Mouse (Mus musculus) 3T3-L1 (cell line): ENCODE data around the gene Clip3.

Experiments
- DNase-seq: peaks from one replicate; pipeline ENCODE4 v3.0.0-alpha.2; 2015; ENCODE audit warnings: low read depth, low spot score

The Clip3 gene

GRCm38 (mm10) chr7:30291215-30292131 is at the start of gene Clip3:
TSS of gene Clip3 (plus strand) at chr7:30291728.
- DNase-seq: peak; percentile 69

DNA sequence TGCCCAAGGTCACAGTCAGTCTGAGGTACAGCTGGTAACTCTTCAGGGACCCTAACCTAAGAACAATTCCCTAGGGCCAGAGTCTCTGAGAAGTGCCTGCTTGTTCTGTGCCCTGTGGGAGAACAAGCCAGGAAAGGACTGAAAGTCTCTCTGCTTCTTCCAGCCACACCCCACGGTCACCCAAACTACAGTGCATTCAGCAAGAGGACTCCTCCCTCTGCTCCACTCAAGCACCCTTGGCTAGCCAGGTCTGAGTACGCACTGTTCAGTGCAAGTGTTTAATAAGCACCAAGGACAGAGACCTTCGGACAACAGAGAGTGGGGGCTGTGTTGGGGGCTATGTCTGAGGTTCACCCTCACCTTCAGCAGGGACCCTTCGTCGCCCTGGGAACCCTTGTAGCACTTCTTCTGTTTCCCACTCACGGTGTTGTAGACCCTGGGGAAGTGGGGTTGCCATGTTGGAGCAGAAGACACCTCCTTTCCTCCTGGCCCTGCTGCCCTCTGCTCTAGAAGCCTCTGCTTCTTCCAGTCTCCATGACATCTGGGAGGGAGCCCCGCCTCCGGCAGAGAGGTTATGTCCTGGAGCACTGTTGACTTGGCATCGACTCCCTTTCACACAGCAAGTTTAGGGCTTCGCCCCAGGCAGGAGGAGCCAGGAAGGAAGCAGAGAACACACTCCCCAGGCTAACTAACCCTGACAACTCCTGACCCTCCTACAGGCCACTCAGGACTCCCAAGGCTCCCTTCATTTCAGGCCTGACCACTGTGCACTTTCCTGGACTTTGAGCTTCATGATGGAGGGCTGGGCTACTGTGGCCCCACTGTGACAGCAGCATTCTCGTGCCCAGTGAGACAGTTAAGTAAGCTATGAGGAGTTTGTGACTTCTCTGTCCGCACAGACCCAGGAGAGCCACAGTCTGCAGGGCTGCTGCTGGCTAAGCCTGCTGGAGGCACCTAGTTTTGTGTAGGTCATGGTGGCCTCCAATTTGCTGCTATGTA is 39.3 kb upstream of the Clip3 start:
- DNase-seq: no peak

- DNase-seq: no peak
Measured at GRCm38 (mm10) chr7:30265041-30265440, 26.5 kb upstream of the Clip3 start.

GRCm38 (mm10) chr7:30265531-30265930 is 26.0 kb upstream of the Clip3 start:
- DNase-seq: no peak

- DNase-seq: no peak
Measured at GRCm38 (mm10) chr7:30265935-30266334, 25.6 kb upstream of the Clip3 start.

DNA sequence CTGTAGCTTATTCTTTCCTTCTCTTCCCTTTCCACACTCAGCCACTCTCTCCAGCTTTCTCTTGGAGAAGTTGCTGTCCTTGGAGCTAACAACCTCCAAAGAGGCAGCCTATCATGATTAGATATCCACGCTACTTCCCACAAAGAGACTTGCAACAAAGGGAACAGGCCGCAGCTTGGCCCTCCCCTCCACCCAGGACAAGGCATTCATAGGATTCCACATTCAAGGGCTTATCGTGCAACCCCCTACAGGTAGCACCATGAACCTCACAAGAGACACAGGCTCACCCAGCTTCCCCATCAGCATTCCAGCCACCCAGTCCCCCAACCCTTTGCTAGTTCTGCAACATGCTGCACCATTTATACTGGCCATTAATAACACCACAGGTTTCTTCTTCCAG is 24.7 kb upstream of the Clip3 start:
- no peak for DNase-seq

DNA sequence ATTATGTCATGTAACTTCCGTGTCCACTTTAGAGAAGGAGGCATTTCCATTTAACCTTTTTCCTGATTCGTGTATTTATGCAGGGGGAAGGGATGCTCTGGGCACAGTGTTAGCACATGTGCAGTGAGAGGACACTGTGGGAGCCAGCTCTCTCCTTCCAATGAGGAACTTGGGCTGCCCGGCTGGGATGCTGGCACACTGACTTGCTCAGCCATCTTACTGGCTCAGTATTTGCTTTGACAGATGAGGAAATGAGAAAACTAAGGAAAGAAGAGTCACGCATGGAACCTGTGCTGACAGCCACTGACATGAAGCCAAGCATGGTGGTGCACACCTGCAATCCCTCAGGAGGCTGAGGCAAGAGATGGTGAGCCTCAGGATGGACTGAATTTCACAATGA is 21.9 kb upstream of the Clip3 start:
- no peak for DNase-seq

DNA sequence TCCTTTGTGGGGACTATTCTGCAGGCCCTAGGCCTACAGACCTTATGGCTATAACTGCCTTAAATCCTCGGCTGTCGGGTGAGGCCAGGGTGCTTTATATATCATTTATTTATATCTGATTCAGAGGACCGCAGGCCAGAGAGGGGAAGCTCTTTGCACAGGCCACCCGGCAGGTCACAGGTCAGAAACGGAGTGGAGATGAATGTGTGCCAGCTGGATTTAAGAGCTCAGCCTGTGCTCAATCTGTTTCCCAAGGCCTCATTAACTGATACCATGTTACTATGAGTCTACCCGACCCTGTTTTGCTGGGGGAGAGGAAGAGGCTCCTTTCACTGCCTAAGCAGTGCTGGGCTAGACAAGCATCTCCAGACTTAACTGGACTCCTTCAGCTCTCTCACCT is 17.1 kb upstream of the Clip3 start:
- DNase-seq: no peak

DNA sequence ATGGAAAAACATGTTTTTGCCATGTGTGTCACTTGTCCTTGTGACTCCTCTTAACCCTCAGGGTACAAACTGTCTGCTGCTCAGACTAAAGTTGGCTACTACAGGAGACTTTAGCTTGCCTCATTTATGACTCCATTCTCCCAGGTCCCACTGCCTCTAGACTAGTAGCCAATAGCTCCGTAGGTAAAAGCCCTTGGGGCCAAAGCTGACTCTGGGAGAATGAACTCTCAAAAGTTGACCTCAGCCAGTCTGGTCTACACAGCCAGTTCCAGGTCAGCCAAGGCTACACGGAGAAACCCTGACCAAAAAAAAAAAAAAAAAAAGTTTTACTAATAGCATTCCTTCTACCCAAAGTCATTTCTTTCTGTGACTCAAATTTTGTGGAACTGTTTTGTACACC is 12.6 kb upstream of the Clip3 start:
- DNase-seq: peak; percentile 22

DNA sequence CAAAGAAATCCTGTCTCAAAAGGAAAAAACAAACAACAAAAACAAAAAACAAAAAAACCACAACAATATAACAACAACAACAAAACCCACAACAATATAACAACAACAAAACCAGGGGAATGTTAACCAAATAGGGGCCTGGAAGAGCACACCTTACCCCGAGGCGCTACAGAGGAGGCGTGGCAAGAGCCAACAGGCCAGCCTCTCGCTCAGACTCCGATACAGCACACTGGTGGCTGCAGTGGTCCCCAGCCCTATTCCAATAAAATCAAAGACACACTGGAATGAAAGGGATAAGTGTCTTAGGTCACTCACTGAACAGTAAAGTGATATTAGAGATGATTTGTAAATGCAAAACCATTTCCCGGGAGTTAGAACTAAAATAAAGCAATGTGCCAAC is 12.0 kb upstream of the Clip3 start:
- peak; percentile 72 for DNase-seq

GRCm38 (mm10) chr7:30279951-30280669 is 11.4 kb upstream of the Clip3 start, which contains the start of the genes Thap8 and Wdr62:
TSS of gene Thap8 (plus strand) at chr7:30280094.
TSS of gene Wdr62 (minus strand) at chr7:30280419.
- peak; percentile 95 for DNase-seq

DNA sequence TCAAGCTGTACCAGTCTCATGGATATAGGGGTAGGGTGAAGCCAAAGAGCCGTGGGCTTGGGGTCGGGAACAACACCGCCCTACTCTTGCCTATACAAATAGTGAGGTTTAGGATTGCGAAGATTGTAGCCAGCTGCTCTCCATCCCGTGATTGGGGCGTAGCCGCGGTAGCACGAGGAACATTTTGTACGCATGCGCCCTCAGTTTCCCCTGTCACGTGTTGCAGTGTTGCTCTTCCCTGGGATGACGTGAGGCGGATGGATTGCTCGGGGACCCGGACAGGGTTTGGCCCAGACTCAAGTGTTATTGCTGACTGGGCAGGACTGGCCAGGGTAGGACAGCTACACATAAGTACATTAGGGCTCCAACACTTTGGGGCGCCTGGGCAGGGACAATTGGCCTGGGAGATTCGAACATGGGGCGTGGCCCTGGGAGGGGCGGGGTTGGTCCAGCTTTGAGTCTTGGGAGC is 10.8 kb upstream of the Clip3 start:
- DNase-seq: peak; percentile 97

DNA sequence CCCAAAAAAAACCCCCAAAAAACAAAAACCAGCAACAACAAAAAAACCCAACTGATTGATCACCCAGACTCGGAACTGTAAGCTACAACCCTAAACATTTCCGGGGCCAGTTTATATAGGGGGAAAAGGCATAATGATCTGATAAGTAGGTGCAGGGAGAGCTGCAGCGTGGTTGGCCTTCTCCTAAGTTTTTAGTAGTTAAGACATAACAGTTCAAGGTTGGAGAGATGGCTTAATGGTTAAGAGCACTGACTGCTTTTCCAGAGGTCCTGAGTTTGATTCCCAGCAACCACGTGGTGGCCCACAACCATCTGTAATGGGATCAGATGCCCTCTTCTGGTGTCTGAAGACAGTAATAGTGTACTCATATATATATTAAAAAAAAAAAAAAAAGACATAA is 10.0 kb upstream of the Clip3 start:
- no peak for DNase-seq

- no peak for DNase-seq
Measured at GRCm38 (mm10) chr7:30282740-30283139, 8.8 kb upstream of the Clip3 start.

DNA sequence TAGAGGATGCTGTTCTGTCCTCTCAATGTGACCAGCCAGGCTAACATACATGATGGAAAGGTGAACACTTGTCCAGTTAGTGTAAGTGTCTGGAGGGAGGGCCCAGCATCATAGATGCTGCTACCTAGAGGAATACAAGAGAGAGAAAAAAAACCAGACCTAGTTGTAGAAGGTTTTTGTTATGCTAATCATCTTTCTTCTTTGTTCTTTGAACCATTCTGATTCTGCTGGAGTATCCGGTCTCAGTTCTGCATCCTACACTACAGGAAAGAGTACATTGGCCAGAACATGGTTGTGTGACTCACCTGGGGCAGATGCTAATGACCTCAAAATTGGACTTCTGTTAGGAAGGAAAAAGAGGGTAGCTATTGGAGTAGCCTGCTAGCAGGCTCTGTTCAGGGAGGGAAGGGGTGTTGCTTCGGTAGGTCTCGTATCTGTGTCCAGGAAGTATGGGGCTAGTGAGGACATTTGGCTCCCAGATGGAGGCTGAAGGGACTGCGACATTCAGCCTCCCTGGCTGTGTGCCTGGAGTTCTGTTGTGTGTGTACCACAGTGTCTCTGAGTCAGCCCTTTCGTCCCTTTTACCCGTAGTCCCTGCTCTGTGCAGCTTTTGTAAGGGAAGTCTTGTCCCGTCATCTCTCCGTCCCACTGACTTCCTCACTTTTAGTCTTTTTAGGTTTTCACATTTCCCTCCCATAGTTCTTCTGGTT is 4.7 kb upstream of the Clip3 start:
- peak; percentile 65 for DNase-seq

- DNase-seq: no peak
Measured at GRCm38 (mm10) chr7:30288046-30288445, 3.5 kb upstream of the Clip3 start.

GRCm38 (mm10) chr7:30289071-30289713 is 2.3 kb upstream of the Clip3 start:
- DNase-seq: no peak

- DNase-seq: no peak
Measured at GRCm38 (mm10) chr7:30289714-30290399, 1.7 kb upstream of the Clip3 start.

DNA sequence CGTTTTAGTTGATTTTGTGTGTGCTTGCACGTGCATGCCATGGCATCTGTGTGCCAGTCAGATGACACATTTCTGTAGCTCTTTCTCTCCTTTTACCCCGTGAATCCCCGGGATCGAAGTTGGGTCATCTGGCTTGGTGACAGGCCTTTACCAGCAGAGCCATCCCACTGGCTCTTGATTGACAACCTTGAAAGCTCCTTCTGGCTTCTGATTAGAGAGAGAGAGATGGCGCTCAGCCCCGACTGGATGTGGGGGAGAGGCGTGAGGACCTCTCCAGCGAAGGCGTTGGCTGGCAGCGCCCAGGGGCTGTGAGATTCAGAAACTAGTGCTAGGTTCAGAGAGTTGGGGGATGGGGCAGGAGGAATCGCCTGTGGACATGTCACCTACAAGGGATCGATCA is 2.3 kb downstream of the Clip3 start:
- no peak for DNase-seq

DNA sequence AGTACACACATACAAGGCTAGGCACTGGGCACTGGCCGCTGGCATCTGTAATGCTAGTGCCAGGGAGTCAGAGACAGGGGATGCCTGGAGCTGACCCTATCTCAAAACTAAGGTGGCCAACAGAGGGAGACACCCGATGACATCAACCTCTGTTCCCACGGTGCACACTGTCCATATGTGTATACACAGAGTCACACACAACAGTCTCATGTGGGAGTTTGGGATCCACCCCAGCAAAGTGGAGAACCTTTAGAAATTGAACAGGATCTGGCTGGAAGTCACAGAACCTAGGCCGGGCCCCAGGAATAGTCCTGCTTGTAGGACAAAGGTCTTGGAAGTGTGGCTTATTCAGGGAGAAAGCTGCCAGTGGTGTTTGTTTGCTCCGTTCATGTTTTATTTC is 2.8 kb downstream of the Clip3 start:
- DNase-seq: no peak
